Mouse (Mus musculus) intestine, embryonic 15.5 days (tissue): ENCODE data around the gene Bad. TPM values are rescaled to one million over a fixed set of nuclear protein-coding genes. Genes with fewer than 3 reads are reported as not detected.

Experiments
- ATAC-seq: fragments of 200-750 bp; cut with Nextera tagmentation; 2 replicates; pipeline ENCODE4 v1.8.0; 2017; ENCODE audit warnings: moderate TSS enrichment, moderate library complexity
- H3K27ac ChIP-seq: fragments of 300-500 bp; sonication (generic); 2 replicates; pipeline ENCODE4 v1.5.1; 2015; ENCODE audit warnings: mild to moderate bottlenecking, inconsistent platforms
- H3K27me3 ChIP-seq: fragments of 300-500 bp; sonication (generic); replicated peaks from 2 replicates; pipeline ENCODE4 v1.6.1; 2015; ENCODE audit warnings: inconsistent platforms
- H3K36me3 ChIP-seq: fragments of 300-500 bp; sonication (generic); 2 replicates; pipeline ENCODE4 v1.6.1; 2015; ENCODE audit warnings: inconsistent platforms
- H3K4me1 ChIP-seq: fragments of 300-500 bp; sonication (generic); replicated peaks from 2 replicates; pipeline ENCODE4 v1.6.1; 2015; ENCODE audit warnings: inconsistent platforms
- H3K4me2 ChIP-seq: fragments of 300-500 bp; sonication (generic); replicated peaks from 2 replicates; pipeline ENCODE4 v1.6.1; 2015; ENCODE audit warnings: mild to moderate bottlenecking, inconsistent platforms
- H3K4me3 ChIP-seq: fragments of 300-500 bp; sonication (generic); replicated peaks from 2 replicates; pipeline ENCODE4 v1.5.1; 2015; ENCODE audit warnings: inconsistent platforms
- H3K9ac ChIP-seq: fragments of 300-500 bp; sonication (generic); 2 replicates; pipeline ENCODE4 v1.6.1; 2015; ENCODE audit warnings: inconsistent platforms
- H3K9me3 ChIP-seq: fragments of 300-500 bp; sonication (generic); 2 replicates; pipeline ENCODE4 v1.6.1; 2016; ENCODE audit warnings: inconsistent platforms
- WGBS: fragments of 180-500 bp; shearing (Covaris S2); methylation state at CpG from one replicate; pipeline ENCODE4 v1.1.7; 2015; 5-methylcytosine and 5-hydroxymethylcytosine counted together
- polyA plus RNA-seq: library from polyadenylated mRNA; unstranded; fragments of >200 nt; fragmentation: Nextera tagmentation; extraction: Ambion mirVana; gene quantifications from 2 replicates; pipeline ENCODE4 v1.2.1, GENCODE M21; 2015

Gene Bad
- polyA plus RNA-seq, 1 experiment from 2014 or later = 70.0 TPM

GRCm38 (mm10) chr19:6942249-6942691 lies 609 bp downstream of the Bad start, which contains the start of gene Gpr137:
Gene Gpr137 (minus strand): TSS chr19:6942480.
- Histone ChIP-seq H3K9ac (peak within 1 kb of the TSS; percentile 90), H3K4me3 (peak within 1 kb of the TSS; percentile 78), H3K4me2 (peak within 1 kb of the TSS; percentile 95), H3K27ac (peak within 1 kb of the TSS; percentile 96), H3K27me3 (no peaks in the 10 kb centered on the region), H3K4me1 (peaks cover 26% of the 10 kb centered on the region), H3K9me3 (no peaks in the 10 kb centered on the region), H3K36me3 (no peaks in the 10 kb centered on the region)
- ATAC-seq = peak; percentile 93
- 0% methylated on average over 27 of the region's 27 CpGs for WGBS

GRCm38 (mm10) chr19:6942764-6943163 lies 1.1 kb downstream of the Bad start:
- Histone ChIP-seq H3K36me3 (no peaks in the 10 kb centered on the region), H3K9me3 (no peaks in the 10 kb centered on the region), H3K9ac (peak overlapping the region; percentile 90), H3K4me1 (peaks cover 26% of the 10 kb centered on the region), H3K4me2 (peak overlapping the region; percentile 95), H3K27ac (peak overlapping the region; percentile 96), H3K4me3 (peak overlapping the region; percentile 78), H3K27me3 (no peaks in the 10 kb centered on the region)
- 20% methylated on average over 5 of the region's 5 CpGs for whole genome bisulfite sequencing
- peak; percentile 2; the same call in 1 of the 2 replicates for ATAC-seq

- no peak overlapping the region for H3K9ac ChIP-seq
- no peak overlapping the region for H3K4me2 ChIP-seq
- peaks cover 22% of the 10 kb centered on the region for H3K4me1 ChIP-seq
- H3K4me3 ChIP-seq = no peak overlapping the region
- ATAC-seq = no peak
- WGBS = 91% methylated on average over 6 of the region's 6 CpGs
- H3K36me3 ChIP-seq = no peaks in the 10 kb centered on the region
- no peaks in the 10 kb centered on the region for H3K27me3 ChIP-seq
- H3K27ac ChIP-seq = no peak overlapping the region
- no peaks in the 10 kb centered on the region for H3K9me3 ChIP-seq
Measured at GRCm38 (mm10) chr19:6943709-6944108, 2.0 kb downstream of the Bad start.

- H3K9me3 ChIP-seq = no peaks in the 10 kb centered on the region
- ATAC-seq = no peak
- WGBS = 56% methylated on average over 4 of the region's 4 CpGs
Measured at GRCm38 (mm10) chr19:6947742-6948141, 6.1 kb downstream of the Bad start.

GRCm38 (mm10) chr19:6948186-6948585 lies 6.5 kb downstream of the Bad start:
- H3K27me3 ChIP-seq = no peaks in the 10 kb centered on the region
- H3K4me1 ChIP-seq = peaks cover 34% of the 10 kb centered on the region
- 83% methylated on average over 4 of the region's 4 CpGs for WGBS
- no peak for ATAC-seq
- H3K9ac ChIP-seq = no peak overlapping the region
- no peaks in the 10 kb centered on the region; the same call in 1 of the 2 replicates for H3K36me3 ChIP-seq
- no peak overlapping the region for H3K4me3 ChIP-seq
- H3K9me3 ChIP-seq = no peaks in the 10 kb centered on the region
- no peak overlapping the region for H3K4me2 ChIP-seq
- no peak overlapping the region for H3K27ac ChIP-seq

More at GRCm38 (mm10) chr19:6947742-6948141, 6.1 kb downstream of the Bad start:
- Histone ChIP-seq H3K4me2 (no peak overlapping the region), H3K4me1 (peaks cover 32% of the 10 kb centered on the region), H3K27ac (no peak overlapping the region), H3K4me3 (no peak overlapping the region), H3K9ac (no peak overlapping the region), H3K36me3 (no peaks in the 10 kb centered on the region; the same call in 1 of the 2 replicates), H3K27me3 (no peaks in the 10 kb centered on the region)

GRCm38 (mm10) chr19:6949532-6949931 lies 7.9 kb downstream of the Bad start:
- Histone ChIP-seq H3K4me2 (peak overlapping the region; percentile 88), H3K4me1 (peaks cover 36% of the 10 kb centered on the region), H3K27ac (peak overlapping the region; percentile 97), H3K4me3 (peak overlapping the region; percentile 55; the same call in 1 of the 2 replicates), H3K9ac (peak overlapping the region; percentile 31; the same call in 1 of the 2 replicates), H3K36me3 (peaks cover 6% of the 10 kb centered on the region), H3K27me3 (no peaks in the 10 kb centered on the region), H3K9me3 (no peaks in the 10 kb centered on the region)
- WGBS = 81% methylated on average over 5 of the region's 5 CpGs
- no peak for ATAC-seq

- peak overlapping the region; percentile 97 for H3K27ac ChIP-seq
- no peaks in the 10 kb centered on the region for H3K9me3 ChIP-seq
- peaks cover 11% of the 10 kb centered on the region for H3K36me3 ChIP-seq
- H3K27me3 ChIP-seq = no peaks in the 10 kb centered on the region
- ATAC-seq = no peak
- peak overlapping the region; percentile 74; the same call in 1 of the 2 replicates for H3K9ac ChIP-seq
- H3K4me3 ChIP-seq = peak overlapping the region; percentile 55
- peak overlapping the region; percentile 88 for H3K4me2 ChIP-seq
- 50% methylated on average over 5 of the region's 5 CpGs for WGBS
- H3K4me1 ChIP-seq = peaks cover 36% of the 10 kb centered on the region
Measured at GRCm38 (mm10) chr19:6949951-6950350, 8.3 kb downstream of the Bad start.

GRCm38 (mm10) chr19:6950613-6951153 lies 9.0 kb downstream of the Bad start:
- H3K27me3 ChIP-seq = no peaks in the 10 kb centered on the region
- H3K36me3 ChIP-seq = peaks cover 18% of the 10 kb centered on the region
- no peaks in the 10 kb centered on the region for H3K9me3 ChIP-seq
- peaks cover 36% of the 10 kb centered on the region for H3K4me1 ChIP-seq
- H3K4me3 ChIP-seq = peak overlapping the region; percentile 55
- H3K4me2 ChIP-seq = peak overlapping the region; percentile 88
- peak; percentile 16 for ATAC-seq
- peak overlapping the region; percentile 97 for H3K27ac ChIP-seq
- WGBS = under 1% methylated on average over 28 of the region's 28 CpGs
- peak overlapping the region; percentile 74 for H3K9ac ChIP-seq

GRCm38 (mm10) chr19:6951381-6951968 lies 9.8 kb downstream of the Bad start:
- H3K9me3 ChIP-seq = no peaks in the 10 kb centered on the region
- peak; percentile 78 for ATAC-seq
- H3K9ac ChIP-seq = peak overlapping the region; percentile 74
- H3K27ac ChIP-seq = peak overlapping the region; percentile 97
- WGBS = under 1% methylated on average over 35 of the region's 35 CpGs
- peak overlapping the region; percentile 88 for H3K4me2 ChIP-seq
- H3K27me3 ChIP-seq = no peaks in the 10 kb centered on the region
- peaks cover 22% of the 10 kb centered on the region for H3K36me3 ChIP-seq
- peak overlapping the region; percentile 55 for H3K4me3 ChIP-seq
- H3K4me1 ChIP-seq = peaks cover 36% of the 10 kb centered on the region

GRCm38 (mm10) chr19:6951994-6952711 lies 10.5 kb downstream of the Bad start:
- H3K9me3 ChIP-seq = no peaks in the 10 kb centered on the region
- peak; percentile 57 for ATAC-seq
- H3K4me1 ChIP-seq = peaks cover 36% of the 10 kb centered on the region
- peak overlapping the region; percentile 68 for H3K9ac ChIP-seq
- peak overlapping the region; percentile 55 for H3K4me3 ChIP-seq
- peak overlapping the region; percentile 88 for H3K4me2 ChIP-seq
- peak overlapping the region; percentile 97 for H3K27ac ChIP-seq
- no peaks in the 10 kb centered on the region for H3K27me3 ChIP-seq
- 1% methylated on average over 31 of the region's 31 CpGs for WGBS
- H3K36me3 ChIP-seq = peaks cover 28% of the 10 kb centered on the region

- peaks cover 36% of the 10 kb centered on the region for H3K4me1 ChIP-seq
- H3K4me3 ChIP-seq = peak overlapping the region; percentile 55
- H3K9me3 ChIP-seq = no peaks in the 10 kb centered on the region
- WGBS = 8% methylated on average over 3 of the region's 3 CpGs
- peak overlapping the region; percentile 88 for H3K4me2 ChIP-seq
- H3K9ac ChIP-seq = peak overlapping the region; percentile 68
- peaks cover 34% of the 10 kb centered on the region for H3K36me3 ChIP-seq
- peak overlapping the region; percentile 97 for H3K27ac ChIP-seq
- peak; percentile 7; the same call in 1 of the 2 replicates for ATAC-seq
- H3K27me3 ChIP-seq = no peaks in the 10 kb centered on the region
Measured at GRCm38 (mm10) chr19:6952712-6953037, 11.0 kb downstream of the Bad start.

GRCm38 (mm10) chr19:6954046-6954445 lies 12.4 kb downstream of the Bad start:
- Histone ChIP-seq H3K4me2 (0 out of 2 replicates have a peak overlapping the region, but pooled peaks have one; percentile 3), H3K27me3 (no peaks in the 10 kb centered on the region), H3K9ac (no peak overlapping the region), H3K27ac (peak overlapping the region; percentile 36; the same call in 1 of the 2 replicates), H3K4me3 (no peak overlapping the region), H3K9me3 (no peaks in the 10 kb centered on the region), H3K36me3 (peaks cover 46% of the 10 kb centered on the region), H3K4me1 (peaks cover 32% of the 10 kb centered on the region)
- 45% methylated on average over 9 of the region's 9 CpGs for WGBS
- no peak for ATAC-seq
